Mouse (Mus musculus) kidney, adult 2 months (tissue): ENCODE data around the gene Magi3. TPM values are rescaled to one million over a fixed set of nuclear protein-coding genes. Genes with fewer than 3 reads are reported as not detected.

ENCODE experiments used
- DNase-seq: peaks from one replicate; pipeline ENCODE4 v3.0.0; 2021
- H3K27ac ChIP-seq: fragments of 200-500 bp; 2 replicates; pipeline ENCODE4 v1.5.1; 2012; ENCODE audit warnings: low read depth, low read length, control low read depth, inconsistent platforms; ENCODE audit not compliant: insufficient read depth
- H3K27me3 ChIP-seq: fragments of 200-500 bp; replicated peaks from 2 replicates; pipeline ENCODE4 v1.6.1; 2012; ENCODE audit warnings: mild to moderate bottlenecking, moderate library complexity, low read length, inconsistent platforms; ENCODE audit not compliant: control insufficient read depth, insufficient read depth
- H3K36me3 ChIP-seq: fragments of 200-500 bp; 2 replicates; pipeline ENCODE4 v1.6.1; 2012; ENCODE audit warnings: mild to moderate bottlenecking, moderate library complexity, low read length, inconsistent platforms; ENCODE audit not compliant: control insufficient read depth, insufficient read depth
- H3K4me1 ChIP-seq: fragments of 200-500 bp; 2 replicates; pipeline ENCODE4 v1.6.1; 2011; ENCODE audit warnings: low read length; ENCODE audit not compliant: control insufficient read depth, insufficient read depth
- H3K4me3 ChIP-seq: fragments of 200-500 bp; 2 replicates; pipeline ENCODE4 v1.5.1; 2011; ENCODE audit warnings: mild to moderate bottlenecking, low read depth, low read length, control low read depth; ENCODE audit not compliant: insufficient read depth
- CTCF ChIP-seq: fragments of 200-500 bp; conservative IDR thresholded peaks from 2 replicates; pipeline ENCODE4 v1.5.1; 2011; ENCODE audit warnings: low read depth, mild to moderate bottlenecking, control low read depth, low read length, moderate library complexity, mixed read lengths; ENCODE audit not compliant: insufficient read depth, insufficient read length
- POLR2A ChIP-seq: fragments of 200-500 bp; IDR thresholded peaks from one replicate; pipeline ENCODE4 v1.6.1; 2011; ENCODE audit warnings: low read depth, low read length, control low read depth
- WGBS: fragments of 180-500 bp; shearing (Covaris S2); methylation state at CpG from one replicate; pipeline ENCODE4 v1.1.7; 2018; 5-methylcytosine and 5-hydroxymethylcytosine counted together
- polyA plus RNA-seq: library from polyadenylated mRNA; depleted of rRNA; stranded (reverse); fragments of >200 nt; gene quantifications from 2 replicates; pipeline ENCODE4 v1.2.3, GENCODE M21; 2012

The Magi3 gene
- polyA plus RNA-seq, 1 experiment, result 4.9 TPM

DNA sequence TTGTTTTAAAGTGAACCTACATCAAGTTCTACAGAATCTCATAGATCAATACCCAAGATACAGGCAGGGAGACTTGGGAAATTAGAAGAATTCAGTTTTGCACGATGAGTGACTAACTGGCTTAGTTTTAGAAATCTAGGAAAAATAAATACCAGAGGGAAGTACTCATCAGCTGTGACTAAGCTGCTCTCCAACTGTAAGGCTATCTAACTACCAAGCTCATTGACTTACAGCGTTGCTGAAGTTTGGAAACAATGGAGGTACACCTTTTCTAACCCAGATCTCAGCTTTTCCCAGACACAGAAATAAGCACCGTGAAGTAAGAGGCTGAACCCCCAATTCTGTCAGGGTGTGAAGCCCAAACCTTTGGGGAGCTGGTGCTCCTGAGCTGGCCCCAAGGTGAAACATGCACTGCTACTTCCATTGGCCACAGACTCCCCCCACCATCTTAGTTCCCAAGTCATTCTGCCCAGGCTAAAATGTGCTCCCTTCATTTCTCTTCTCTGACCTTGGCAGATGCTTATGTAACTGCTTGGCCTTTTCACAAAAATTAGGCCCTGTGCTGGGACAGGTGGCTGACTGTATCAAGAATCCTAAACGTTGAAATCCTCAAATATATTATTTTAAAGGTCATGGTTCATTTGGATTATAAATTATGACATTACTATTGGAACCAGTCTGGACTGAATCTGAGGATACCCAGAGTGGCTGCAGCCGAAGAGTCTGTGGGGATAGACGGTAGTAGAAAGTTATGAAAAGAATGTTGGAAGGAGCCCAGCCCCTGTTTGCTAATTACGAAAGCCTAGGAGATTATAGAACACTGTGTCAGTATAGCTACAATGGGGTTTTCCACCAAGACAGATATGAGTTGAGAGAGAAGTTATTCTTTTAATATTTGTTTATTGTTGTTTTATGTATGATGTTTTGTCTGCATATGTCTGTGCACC is 13.5 kb upstream of the Magi3 start:
- TF ChIP-seq CTCF (no peak), POLR2A (no peak)
- WGBS, result 47% methylated on average over 7 of the region's 7 CpGs
- no peak overlapping the region for H3K27ac ChIP-seq
- H3K4me3 ChIP-seq, result no peak overlapping the region
- no peaks in the 10 kb centered on the region for H3K4me1 ChIP-seq
- DNase-seq, result peak; percentile 45
- H3K27me3 ChIP-seq, result no peaks in the 10 kb centered on the region
- no peaks in the 10 kb centered on the region for H3K36me3 ChIP-seq

DNA sequence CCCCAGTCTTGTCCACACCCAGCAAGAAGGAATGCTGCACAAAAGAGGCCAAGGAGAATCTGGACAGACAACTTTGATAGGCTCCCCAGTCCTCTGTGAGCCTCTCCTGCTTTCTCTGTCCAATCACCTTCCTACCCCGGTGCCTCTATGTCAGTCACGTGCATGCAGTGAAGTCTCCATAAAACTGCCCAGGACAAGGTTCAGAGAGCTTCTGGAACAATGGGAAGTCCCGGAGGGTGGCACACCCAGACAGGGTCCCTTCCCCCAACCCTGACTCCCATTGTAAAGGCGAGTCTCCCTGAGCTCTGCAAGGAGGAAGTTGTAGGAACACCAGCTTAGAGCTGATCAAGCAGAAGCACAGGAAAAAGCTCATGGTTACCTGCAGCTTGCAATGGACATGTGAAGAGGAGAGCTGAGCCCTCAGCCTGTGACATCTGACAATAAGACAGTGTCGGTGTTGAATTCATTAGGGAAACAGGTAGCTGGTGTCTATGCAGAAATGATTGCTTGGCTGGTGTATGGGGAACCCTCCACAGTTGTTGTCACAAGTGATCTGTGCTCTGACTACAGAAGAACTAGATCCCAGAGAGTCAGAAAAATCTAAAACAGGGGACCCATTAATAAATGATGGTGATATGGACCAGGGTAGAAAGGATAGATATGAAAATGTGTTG is 7.4 kb upstream of the Magi3 start:
- Histone ChIP-seq H3K4me1 (peaks cover 18% of the 10 kb centered on the region), H3K4me3 (no peak overlapping the region), H3K36me3 (no peaks in the 10 kb centered on the region), H3K27me3 (no peaks in the 10 kb centered on the region), H3K27ac (no peak overlapping the region)
- TF ChIP-seq POLR2A (no peak), CTCF (no peak)
- DNase-seq, result peak; percentile 73
- 31% methylated on average over 5 of the region's 5 CpGs for WGBS

DNA sequence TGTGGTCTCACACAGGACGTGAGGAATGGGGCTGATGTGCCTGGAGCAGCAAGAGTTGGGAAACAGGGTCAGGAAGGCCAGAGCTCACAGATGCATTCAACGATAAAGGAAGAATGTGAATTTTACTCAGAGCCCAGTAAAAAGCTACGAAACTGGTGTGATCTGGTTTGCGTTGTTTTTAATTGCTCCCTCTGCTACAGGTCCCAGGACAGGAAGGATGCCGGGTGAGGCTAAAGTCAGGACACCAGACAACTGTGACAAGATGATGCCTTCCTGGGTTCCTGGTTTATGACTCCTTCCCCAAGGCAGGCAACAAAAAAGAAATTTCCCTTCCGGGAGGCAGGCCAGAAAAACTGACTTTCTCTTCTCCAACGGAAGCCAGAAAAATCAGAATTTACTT is 6.6 kb upstream of the Magi3 start:
- TF ChIP-seq POLR2A (no peak), CTCF (no peak)
- no peaks in the 10 kb centered on the region for H3K36me3 ChIP-seq
- H3K4me1 ChIP-seq, result peaks cover 19% of the 10 kb centered on the region
- peak; percentile 45 for DNase-seq
- WGBS, result 47% methylated on average over 7 of the region's 7 CpGs
- no peak overlapping the region for H3K4me3 ChIP-seq
- H3K27ac ChIP-seq, result 0 out of 2 replicates have a peak overlapping the region, but pooled peaks have one; percentile 19
- no peaks in the 10 kb centered on the region for H3K27me3 ChIP-seq

DNA sequence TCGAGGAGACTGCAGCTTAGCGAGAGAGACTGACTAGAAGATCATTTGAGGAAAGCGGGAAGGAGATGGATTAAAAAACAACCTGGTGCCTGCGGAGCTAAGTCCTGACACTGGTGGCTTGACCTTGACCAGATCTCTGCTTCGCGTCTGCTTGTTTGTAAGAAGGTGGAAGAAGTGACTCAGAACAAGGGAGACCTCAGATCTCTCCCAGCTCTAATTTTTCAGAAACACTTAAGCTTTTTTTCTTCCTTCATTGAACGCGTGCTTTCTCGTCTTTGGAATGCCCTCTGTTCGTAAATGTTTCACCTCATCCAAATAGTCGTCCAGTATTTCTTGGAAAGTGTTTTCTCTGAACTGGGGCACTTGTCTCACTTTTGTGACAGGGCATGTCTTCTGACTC is 982 bp upstream of the Magi3 start:
- WGBS, result 7% methylated on average over 11 of the region's 11 CpGs
- H3K27me3 ChIP-seq, result no peaks in the 10 kb centered on the region
- peak overlapping the region; percentile 62 for H3K4me3 ChIP-seq
- H3K36me3 ChIP-seq, result no peaks in the 10 kb centered on the region
- no peak for TF ChIP-seq POLR2A
- TF ChIP-seq CTCF, result no peak
- peaks cover 14% of the 10 kb centered on the region for H3K4me1 ChIP-seq
- DNase-seq, result peak; percentile 86
- H3K27ac ChIP-seq, result peak overlapping the region; percentile 94

DNA sequence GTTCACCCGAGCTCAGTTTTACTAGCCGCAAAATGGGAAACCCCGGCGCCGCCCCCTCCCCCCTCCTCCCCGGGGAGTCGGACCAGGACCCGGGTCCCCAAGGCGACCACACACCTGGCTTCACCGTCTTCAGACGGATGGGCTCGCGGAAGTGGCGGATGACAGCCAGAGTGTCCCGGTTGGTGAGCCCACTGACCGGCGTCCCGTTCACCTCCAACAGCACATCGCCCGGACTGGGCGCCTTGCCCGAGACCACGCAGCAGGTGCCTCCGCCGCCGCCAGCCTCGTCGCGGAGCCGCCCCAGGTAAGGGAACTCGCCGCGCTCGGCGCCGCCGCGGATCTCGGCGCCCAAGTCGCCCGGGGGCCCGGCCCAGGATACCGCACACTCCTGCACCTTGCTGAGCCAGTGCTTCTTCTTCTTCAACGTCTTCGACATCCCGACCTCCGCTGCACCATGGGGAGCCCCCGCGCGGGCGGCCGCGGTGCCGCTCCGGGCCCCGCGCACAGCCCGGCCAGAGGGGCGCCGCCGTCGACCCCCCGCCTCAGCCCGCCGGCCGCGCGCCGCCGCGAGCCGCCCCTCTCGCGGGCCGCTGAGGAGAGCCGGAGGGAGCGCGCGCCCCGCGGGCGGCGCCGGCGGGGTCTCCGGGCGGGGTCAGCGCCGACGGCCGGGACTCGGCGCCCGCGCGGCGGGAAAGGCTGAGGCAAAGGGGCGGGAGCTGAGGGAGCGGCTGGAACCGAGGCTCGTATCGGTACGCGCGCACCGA is 461 bp downstream of the Magi3 start:
- Histone ChIP-seq H3K27me3 (no peaks in the 10 kb centered on the region), H3K4me1 (peaks cover 10% of the 10 kb centered on the region), H3K36me3 (no peaks in the 10 kb centered on the region), H3K4me3 (peak overlapping the region; percentile 100), H3K27ac (peak overlapping the region; percentile 90)
- peak; percentile 67 for DNase-seq
- WGBS, result 4% methylated on average over 102 of the region's 107 CpGs
- TF ChIP-seq CTCF, result no peak
- no peak for TF ChIP-seq POLR2A

DNA sequence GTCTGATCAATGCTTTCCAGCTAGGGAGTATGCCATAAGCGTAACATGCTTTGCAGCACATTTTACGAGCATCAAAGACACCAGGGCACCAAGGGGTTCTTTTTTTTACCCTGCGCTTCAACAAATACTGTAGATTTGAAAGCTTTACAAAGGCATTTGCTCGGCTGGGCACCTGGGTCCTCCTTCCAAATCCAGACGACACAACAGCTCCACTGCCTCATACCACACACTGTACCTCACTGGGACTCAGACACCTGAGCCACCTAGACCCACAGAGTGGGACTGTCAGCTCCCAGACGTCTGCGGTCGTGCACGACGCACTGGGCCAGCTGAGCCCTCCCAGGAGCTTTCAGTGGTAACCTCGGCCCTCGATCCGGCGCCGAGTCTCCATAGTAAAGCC is 1.2 kb downstream of the Magi3 start:
- no peak for TF ChIP-seq POLR2A
- TF ChIP-seq CTCF, result no peak
- peak; percentile 29 for DNase-seq
- Histone ChIP-seq H3K36me3 (no peaks in the 10 kb centered on the region), H3K4me1 (peaks cover 10% of the 10 kb centered on the region), H3K27ac (no peak overlapping the region), H3K27me3 (no peaks in the 10 kb centered on the region), H3K4me3 (peak overlapping the region; percentile 100)
- 3% methylated on average over 15 of the region's 15 CpGs for WGBS

DNA sequence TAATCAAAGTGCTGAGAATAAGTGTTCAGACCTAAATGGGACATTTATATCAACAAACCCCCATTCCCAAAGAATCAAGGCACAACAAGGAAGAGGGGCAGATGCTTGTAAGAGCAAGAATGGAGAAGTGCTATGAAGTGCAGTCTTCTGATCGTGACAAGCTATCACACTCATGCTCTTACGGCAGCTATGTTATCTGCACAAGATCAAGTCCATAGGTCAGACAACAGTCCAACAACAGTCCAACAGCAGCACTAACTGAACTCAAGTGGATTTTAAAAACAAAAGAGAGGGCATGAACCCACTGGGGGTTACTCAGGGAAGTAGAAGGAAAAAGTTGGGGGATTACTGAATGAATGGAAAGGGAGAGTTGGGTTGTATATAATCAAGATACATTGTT is 30.4 kb downstream of the Magi3 start:
- Histone ChIP-seq H3K4me3 (no peak overlapping the region), H3K27ac (no peak overlapping the region), H3K27me3 (no peaks in the 10 kb centered on the region), H3K4me1 (peaks cover 3% of the 10 kb centered on the region; the same call in 1 of the 2 replicates), H3K36me3 (no peaks in the 10 kb centered on the region)
- 54% methylated on average over 2 of the region's 2 CpGs for WGBS
- TF ChIP-seq CTCF (no peak), POLR2A (no peak)
- peak; percentile 15 for DNase-seq
